Mouse (Mus musculus) hindlimb bud, embryonic 11.5 days (tissue): ENCODE measurements around the gene Lin7a.
A peak's percentile ranks its signal among the peaks of the same experiment; 100 is the strongest.

Experiments
- DNase-seq: peaks from one replicate; pipeline ENCODE4 v3.0.0-alpha.2; 2012; ENCODE audit warnings: low read depth, low spot score; ENCODE audit errors: extremely low spot score

The Lin7a gene

GRCm38 (mm10) chr10:107405347-107405746 lies 133.9 kb downstream of the Lin7a start:
- no peak for DNase-seq

GRCm38 (mm10) chr10:107418306-107418705 lies 146.8 kb downstream of the Lin7a start:
- no peak for DNase-seq

- DNase-seq, result no peak
Observed at GRCm38 (mm10) chr10:107436967-107437366, 165.5 kb downstream of the Lin7a start.

GRCm38 (mm10) chr10:107442781-107443180 lies 171.3 kb downstream of the Lin7a start:
- DNase-seq, result peak; percentile 3

- no peak for DNase-seq
Observed at GRCm38 (mm10) chr10:107449496-107450330, 178.2 kb downstream of the Lin7a start.

GRCm38 (mm10) chr10:107467819-107468218 lies 196.3 kb downstream of the Lin7a start:
- no peak for DNase-seq
